ENCODE assay signal across 8 mouse cellular contexts in genomic region chr4:129877967-129878655, GRCm38 (mm10). TPM values are rescaled to one million over a fixed set of nuclear protein-coding genes. Genes with fewer than 3 reads are reported as not detected.
DNase-seq lines count a peak whose midpoint lies in the region; ATAC-seq and TF ChIP-seq lines count a peak whose summit lies in the region.

No protein-coding gene starts in this region.

- peaks cover 19% of the 10 kb centered on the region for H3K4me1 ChIP-seq in lung, embryonic 14.5 days (ENCODE audit: insufficient read depth)
- H3K4me1 ChIP-seq in embryonic facial prominence, embryonic 15.5 days: peaks cover 36% of the 10 kb centered on the region
- 0 out of 2 replicates have a peak, but pooled peaks cover 2% of the 10 kb centered on the region for H3K4me1 ChIP-seq in kidney, postnatal 0 days (replicated peaks; ENCODE audit: insufficient read depth, low read length)

- peak overlapping the region; percentile 28; the same call in 1 of the 2 replicates for H3K4me3 ChIP-seq in lung, embryonic 14.5 days (ENCODE audit: low read depth, low read length)
- peak overlapping the region; percentile 31; the same call in 1 of the 2 replicates for H3K4me3 ChIP-seq in embryonic facial prominence, embryonic 15.5 days (replicated peaks)
- no peak overlapping the region for H3K4me3 ChIP-seq in kidney, postnatal 0 days (replicated peaks; ENCODE audit: low read depth, low read length)

- ATAC-seq in lung, embryonic 14.5 days (ENCODE audit: insufficient read depth): no peak
- no peak; the same call in 1 of the 2 replicates for ATAC-seq in embryonic facial prominence, embryonic 15.5 days (ENCODE audit: insufficient number of reproducible peaks, low FRiP score, low TSS enrichment, low read depth)
- ATAC-seq in kidney, postnatal 0 days (replicated peaks; ENCODE audit: low FRiP score, low read depth): 0 out of 2 replicates have a peak, but pooled peaks have one; percentile 34
- ATAC-seq in erythroid progenitor cell, adult 5-6 weeks (replicated peaks; ENCODE audit: low FRiP score, poor library complexity, severe bottlenecking): no peak

- H3K9ac ChIP-seq in lung, embryonic 14.5 days: peak overlapping the region; percentile 64
- H3K9ac ChIP-seq in embryonic facial prominence, embryonic 15.5 days: no peak overlapping the region
- H3K9ac ChIP-seq in kidney, postnatal 0 days (ENCODE audit: low read depth, low read length): peak overlapping the region; percentile 23; the same call in 1 of the 2 replicates

- peak overlapping the region; percentile 82 for H3K27ac ChIP-seq in lung, embryonic 14.5 days (ENCODE audit: low read depth)
- peak overlapping the region; percentile 85 for H3K27ac ChIP-seq in embryonic facial prominence, embryonic 15.5 days (replicated peaks)
- H3K27ac ChIP-seq in kidney, postnatal 0 days: peak overlapping the region; percentile 85; the same call in 1 of the 2 replicates

- no peaks in the 10 kb centered on the region for H3K27me3 ChIP-seq in lung, embryonic 14.5 days (ENCODE audit: insufficient read depth, low read length)
- H3K27me3 ChIP-seq in embryonic facial prominence, embryonic 15.5 days: no peaks in the 10 kb centered on the region
- H3K27me3 ChIP-seq in kidney, postnatal 0 days (ENCODE audit: insufficient read depth, low read length): no peaks in the 10 kb centered on the region

- no peaks in the 10 kb centered on the region for H3K36me3 ChIP-seq in lung, embryonic 14.5 days (ENCODE audit: insufficient read depth)
- H3K36me3 ChIP-seq in embryonic facial prominence, embryonic 15.5 days: no peaks in the 10 kb centered on the region
- H3K36me3 ChIP-seq in kidney, postnatal 0 days (ENCODE audit: insufficient read depth, low read length): no peaks in the 10 kb centered on the region

- DNase-seq in lung, embryonic 14.5 days: no peak
- no peak for DNase-seq in lung, postnatal 4 days
- no peak for DNase-seq in kidney, postnatal 0 days (ENCODE audit: low spot score)
- DNase-seq in naive thymus-derived CD4-positive, alpha-beta T cell, adult 2 months (ENCODE audit: low read depth): peak; percentile 52
- DNase-seq in layer of hippocampus, adult 9-10 months (ENCODE audit: low spot score): no peak
- no peak for DNase-seq in urinary bladder, postnatal 36 days (ENCODE audit: low spot score in 2 of 2)

- H3K9me3 ChIP-seq in lung, embryonic 14.5 days (ENCODE audit: low read depth, low read length): no peaks in the 10 kb centered on the region
- H3K9me3 ChIP-seq in embryonic facial prominence, embryonic 15.5 days (replicated peaks): no peaks in the 10 kb centered on the region
- no peaks in the 10 kb centered on the region for H3K9me3 ChIP-seq in kidney, postnatal 0 days (replicated peaks; ENCODE audit: low read length)

- 61% methylated on average over 11 of the region's 11 CpGs for WGBS in lung, embryonic 14.5 days
- 45% methylated on average over 11 of the region's 11 CpGs for WGBS in embryonic facial prominence, embryonic 15.5 days
- 74% methylated on average over 11 of the region's 11 CpGs for WGBS in kidney, postnatal 0 days

- peak overlapping the region; percentile 64 for H3K4me2 ChIP-seq in lung, embryonic 14.5 days
- peak overlapping the region; percentile 45 for H3K4me2 ChIP-seq in embryonic facial prominence, embryonic 15.5 days (replicated peaks)
- peak overlapping the region; percentile 46 for H3K4me2 ChIP-seq in kidney, postnatal 0 days (ENCODE audit: low read length)

- TF ChIP-seq CTCF in lung, embryonic 14.5 days (IDR thresholded peaks at IDR 0.05; ENCODE audit: low read depth): no peak
- no peak for TF ChIP-seq CTCF in kidney, postnatal 0 days (IDR thresholded peaks at IDR 0.05; ENCODE audit: low read depth)

RNA-seq across cellular contexts. Expression of gene Spocd1, which starts 50.9 kb away (rescaled TPM):
- 0.05 TPM in 1 of 2 replicates, not detected in the other for polyA plus RNA-seq in lung, embryonic 14.5 days (2014; fragmentation: Nextera tagmentation; extraction: Ambion mirVana)
- polyA plus RNA-seq in embryonic facial prominence, embryonic 15.5 days (2015; fragmentation: Nextera tagmentation; extraction: Ambion mirVana): 0.23 and 0.28 TPM in 2 replicates
- not detected in 2 replicates for polyA plus RNA-seq in kidney, postnatal 0 days (2015; fragmentation: Nextera tagmentation; extraction: Ambion mirVana)
- 0.36 TPM in 1 of 2 replicates, not detected in the other for total RNA-seq in erythroid progenitor cell, adult 5-6 weeks (2015; ENCODE audit: low replicate concordance)
- not detected in 2 replicates for total RNA-seq in erythroid progenitor cell, adult 5-6 weeks (2017; ENCODE audit: low replicate concordance)
